In genomic region chr6:5298092-5298554, GRCm38 (mm10) we compare ENCODE assay signal across 8 mouse cellular contexts. TPM values are rescaled to one million over a fixed set of nuclear protein-coding genes. Genes with fewer than 3 reads are reported as not detected.
A peak's percentile ranks its signal among the peaks of the same experiment; 100 is the strongest.
DNase-seq lines count a peak whose midpoint lies in the region; ATAC-seq and TF ChIP-seq lines count a peak whose summit lies in the region.

Pon2 (minus strand) TSS chr6:5298455.

- H3K36me3 ChIP-seq in G1E (replicated peaks): peaks cover 30% of the 10 kb centered on the region
- H3K36me3 ChIP-seq in hindbrain, embryonic 10.5 days: no peaks in the 10 kb centered on the region

- no peaks in the 10 kb centered on the region for H3K9me3 ChIP-seq in G1E (replicated peaks)
- no peaks in the 10 kb centered on the region for H3K9me3 ChIP-seq in hindbrain, embryonic 10.5 days

- ATAC-seq in G1E (ENCODE audit: extremely low read depth, insufficient number of reproducible peaks, low FRiP score, poor library complexity, severe bottlenecking): peak; percentile 45
- peak; percentile 95 for ATAC-seq in frontal cortex, adult (ENCODE audit: low TSS enrichment)

- peak; percentile 69 for DNase-seq in G1E (ENCODE audit: low spot score)
- DNase-seq in c-Kit-positive CD71-positive TER-119-positive erythroid progenitor cells, embryonic 14.5 days (ENCODE audit: low spot score): peak; percentile 77
- peak; percentile 84 for DNase-seq in hindbrain, embryonic 10.5 days (ENCODE audit: low spot score)
- peak; percentile 56 to 70 for DNase-seq in layer of hippocampus, postnatal 10 days (ENCODE audit: low spot score in 2 of 2)
- peak; percentile 88 for DNase-seq in lung, postnatal 25 days (ENCODE audit: low spot score)
- DNase-seq in retina, embryonic 14.5 days (ENCODE audit: low spot score): peak; percentile 81
- DNase-seq in urinary bladder, adult 2 months (ENCODE audit: low spot score): peak; percentile 90

- H3K27me3 ChIP-seq in G1E (ENCODE audit: insufficient read depth, low read length): no peaks in the 10 kb centered on the region
- H3K27me3 ChIP-seq in hindbrain, embryonic 10.5 days (ENCODE audit: insufficient read depth, poor library complexity, severe bottlenecking): peaks cover 7% of the 10 kb centered on the region; the same call in 1 of the 2 replicates

- no peak for TF ChIP-seq CTCF in G1E (IDR thresholded peaks at IDR 0.05; ENCODE audit: low read depth, low read length)

- H3K4me3 ChIP-seq in G1E (ENCODE audit: low read depth, low read length): peak within 1 kb of the TSS; percentile 78
- H3K4me3 ChIP-seq in hindbrain, embryonic 10.5 days: peak within 1 kb of the TSS; percentile 78

- peaks cover 61% of the 10 kb centered on the region for H3K4me1 ChIP-seq in G1E (ENCODE audit: insufficient read depth, low read depth, low read length)
- peaks cover 19% of the 10 kb centered on the region for H3K4me1 ChIP-seq in hindbrain, embryonic 10.5 days (replicated peaks)

- under 1% methylated on average over 44 of the region's 47 CpGs for WGBS in hindbrain, embryonic 10.5 days

- H3K27ac ChIP-seq in hindbrain, embryonic 10.5 days: peak within 1 kb of the TSS; percentile 96

RNA-seq across cellular contexts. Expression of gene Pon2, which starts in this region (rescaled TPM):
- total RNA-seq in G1E (2014; fragmentation: Nextera tagmentation) (94.6 and 95.6 TPM in 2 replicates), G1E (2017) (54.5 and 58.7 TPM in 2 replicates)
- 31.9 and 36.5 TPM in 2 replicates for polyA plus RNA-seq in G1E (2012)
- polyA plus RNA-seq in hindbrain, embryonic 10.5 days (2016; fragmentation: Nextera tagmentation; extraction: Ambion mirVana): 32.1 and 32.4 TPM in 2 replicates
- 10 to 100 TPM; 19.3 to 20.5 TPM for total RNA-seq in layer of hippocampus, postnatal 10 days (2021)
- polyA plus RNA-seq in urinary bladder, adult 2 months (2012; rRNA removed): 99.8 TPM in 2 replicates

Comparison
In these comparisons a context has a peak if more than half of its experiments do, and no peak if none do; other contexts are left out.
1. Peak in every context shown above with its lines: DNase-seq, ATAC-seq, H3K4me3 ChIP-seq and H3K27ac ChIP-seq.